Mouse (Mus musculus): ENCODE results near the gene Acer1.

Acer1 gene

GRCm38 (mm10) chr17:56988921-56989430 lies 7.0 kb upstream of the Acer1 start:
- no peak for DNase-seq

DNA sequence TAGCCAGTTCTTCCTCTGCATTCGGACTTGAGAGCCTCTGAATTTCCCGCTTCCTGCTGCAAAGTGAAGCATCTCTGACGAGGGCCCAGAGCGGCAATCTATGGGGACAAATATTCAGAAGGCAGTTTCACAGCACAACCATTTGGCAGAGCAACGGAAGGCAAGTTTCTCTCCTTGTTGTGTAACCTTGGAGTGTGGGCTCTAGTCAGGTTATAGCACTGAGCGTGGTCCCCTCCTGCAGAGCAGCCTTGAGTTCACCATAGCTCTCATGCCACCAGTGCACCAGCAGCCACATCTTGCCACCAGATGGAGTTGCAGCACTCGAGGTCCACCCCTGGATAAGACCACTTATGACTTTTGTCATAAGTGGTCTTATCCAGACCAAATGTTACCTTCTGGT lies 6.5 kb upstream of the Acer1 start:
- DNase-seq, result no peak

DNA sequence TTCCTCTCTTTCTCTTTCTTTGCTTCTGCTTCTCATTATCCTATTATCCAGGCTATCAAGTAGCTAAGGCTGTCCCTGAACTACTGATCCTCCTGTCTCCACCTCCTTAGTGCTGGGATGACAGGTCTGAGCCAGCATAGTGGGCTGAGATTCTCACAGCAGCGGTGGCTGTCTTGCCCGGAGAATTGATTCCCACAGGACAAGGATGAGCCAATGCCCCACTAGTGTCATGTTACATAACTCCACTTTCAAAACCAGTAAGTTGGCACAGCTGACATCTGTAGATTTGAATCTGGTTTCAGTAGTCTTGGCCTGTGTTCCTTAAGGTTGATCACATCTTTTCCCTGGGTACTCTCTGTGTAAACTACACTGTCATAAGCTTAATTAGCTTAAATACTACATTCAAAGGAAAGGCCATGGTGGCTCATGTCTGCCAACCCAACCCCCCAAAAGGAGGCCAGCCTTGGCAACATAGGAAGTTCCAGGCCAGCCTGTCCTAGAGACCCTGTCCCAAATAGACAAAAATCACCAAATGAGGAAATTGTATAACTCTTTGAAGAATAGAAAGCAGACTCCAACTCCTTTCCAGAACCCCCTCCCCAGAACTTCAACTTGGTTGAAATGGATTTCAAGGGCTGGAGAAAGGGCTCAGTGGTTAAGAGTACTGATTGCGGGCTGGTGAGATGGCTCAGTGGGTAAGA lies 4.3 kb upstream of the Acer1 start:
- DNase-seq, result no peak

- DNase-seq, result no peak
Measured at GRCm38 (mm10) chr17:56985656-56986055, 3.7 kb upstream of the Acer1 start.

DNA sequence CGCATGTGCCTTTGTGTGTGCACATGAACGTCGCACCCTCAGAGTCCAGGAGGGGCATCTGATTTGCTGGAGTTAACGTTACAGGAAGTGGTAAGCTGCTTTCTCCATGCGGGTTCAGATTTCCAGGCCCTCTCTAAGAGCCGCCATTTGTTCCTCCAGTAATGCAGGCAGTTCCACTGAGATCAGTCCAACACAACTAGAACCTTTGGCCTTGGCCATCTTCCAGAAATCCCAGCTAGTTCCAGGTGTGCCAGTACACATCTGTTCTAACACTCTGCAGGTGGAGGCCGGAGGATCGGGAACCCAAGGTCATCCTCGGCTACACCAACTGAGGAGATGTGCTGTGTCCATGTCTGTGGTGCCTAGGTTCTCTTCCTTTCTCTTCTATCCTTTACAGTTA lies 3.0 kb upstream of the Acer1 start:
- no peak for DNase-seq

GRCm38 (mm10) chr17:56981049-56981448 lies 877 bp downstream of the Acer1 start:
- DNase-seq, result no peak

GRCm38 (mm10) chr17:56979524-56979923 lies 2.4 kb downstream of the Acer1 start:
- no peak for DNase-seq

DNA sequence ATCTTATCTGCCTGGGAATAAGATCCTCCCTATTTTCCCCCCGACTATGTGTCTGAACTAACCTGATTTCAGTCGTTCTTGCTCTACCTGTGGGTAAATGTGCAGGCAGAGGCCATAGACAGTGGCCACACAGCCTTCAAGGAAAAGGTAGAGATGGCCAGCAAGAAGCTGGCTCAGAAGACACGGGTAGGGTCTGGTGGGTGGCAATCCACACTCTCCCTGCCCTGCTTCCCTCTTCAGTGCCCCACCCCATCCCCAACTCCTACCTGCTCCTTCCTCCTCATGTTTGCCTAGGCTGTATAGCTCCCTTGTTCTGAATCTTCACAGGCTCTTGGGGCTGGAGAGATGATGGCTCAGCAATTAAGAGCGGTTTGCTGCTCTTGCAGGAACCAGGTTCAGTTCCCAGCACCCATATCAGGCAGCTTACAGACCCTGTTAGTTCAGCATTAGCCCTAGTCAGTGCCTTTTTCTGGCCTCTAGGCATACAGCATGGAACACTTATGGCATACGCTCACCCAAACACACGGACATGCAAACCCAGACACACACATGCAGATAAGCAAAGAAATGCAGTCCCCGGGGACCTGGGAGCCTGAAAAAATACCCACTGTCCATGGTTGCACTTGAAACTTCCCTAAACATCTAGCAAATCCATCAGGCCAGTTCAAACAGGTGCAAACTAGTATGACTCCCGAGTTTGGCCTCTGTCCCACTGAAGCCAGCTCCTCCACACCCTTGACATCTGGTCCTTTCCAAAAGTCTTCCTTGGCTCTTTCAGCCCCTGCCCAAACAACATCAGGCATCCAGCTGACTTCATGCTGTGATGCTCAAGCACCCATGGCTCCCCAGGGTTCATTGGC lies 5.2 kb downstream of the Acer1 start:
- no peak for DNase-seq

- no peak for DNase-seq
Measured at GRCm38 (mm10) chr17:56975391-56975790, 6.5 kb downstream of the Acer1 start.

GRCm38 (mm10) chr17:56974708-56975240 lies 7.2 kb downstream of the Acer1 start:
- DNase-seq, result no peak

- no peak for DNase-seq
Measured at GRCm38 (mm10) chr17:56973956-56974707, 7.8 kb downstream of the Acer1 start.

DNA sequence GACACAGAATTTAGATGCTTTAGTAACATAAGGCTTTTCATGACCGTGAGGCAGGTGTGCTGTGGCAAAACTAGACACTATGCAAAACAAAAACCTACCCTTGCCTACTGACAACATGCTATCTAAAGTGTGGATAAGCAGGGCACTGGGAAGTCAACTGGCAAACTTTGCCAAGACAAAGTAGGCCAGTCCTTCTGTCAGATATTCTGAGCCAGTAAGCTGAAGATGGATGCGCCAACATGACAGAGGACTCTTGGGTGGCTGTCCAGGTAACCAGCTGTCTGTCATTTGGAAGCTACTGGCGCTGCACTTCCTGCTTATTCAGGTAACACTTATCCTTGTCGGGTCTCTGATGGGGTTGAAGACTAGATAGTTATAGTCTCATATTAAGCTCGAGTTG lies 11.8 kb downstream of the Acer1 start:
- DNase-seq, result no peak

GRCm38 (mm10) chr17:56969321-56969720 lies 12.6 kb downstream of the Acer1 start:
- no peak for DNase-seq

GRCm38 (mm10) chr17:56963646-56964045 lies 18.3 kb downstream of the Acer1 start:
- DNase-seq, result no peak

GRCm38 (mm10) chr17:56962642-56963405 lies 19.1 kb downstream of the Acer1 start:
- no peak for DNase-seq

GRCm38 (mm10) chr17:56961880-56962279 lies 20.0 kb downstream of the Acer1 start:
- no peak for DNase-seq

GRCm38 (mm10) chr17:56958667-56959066 lies 23.3 kb downstream of the Acer1 start:
- no peak for DNase-seq

DNA sequence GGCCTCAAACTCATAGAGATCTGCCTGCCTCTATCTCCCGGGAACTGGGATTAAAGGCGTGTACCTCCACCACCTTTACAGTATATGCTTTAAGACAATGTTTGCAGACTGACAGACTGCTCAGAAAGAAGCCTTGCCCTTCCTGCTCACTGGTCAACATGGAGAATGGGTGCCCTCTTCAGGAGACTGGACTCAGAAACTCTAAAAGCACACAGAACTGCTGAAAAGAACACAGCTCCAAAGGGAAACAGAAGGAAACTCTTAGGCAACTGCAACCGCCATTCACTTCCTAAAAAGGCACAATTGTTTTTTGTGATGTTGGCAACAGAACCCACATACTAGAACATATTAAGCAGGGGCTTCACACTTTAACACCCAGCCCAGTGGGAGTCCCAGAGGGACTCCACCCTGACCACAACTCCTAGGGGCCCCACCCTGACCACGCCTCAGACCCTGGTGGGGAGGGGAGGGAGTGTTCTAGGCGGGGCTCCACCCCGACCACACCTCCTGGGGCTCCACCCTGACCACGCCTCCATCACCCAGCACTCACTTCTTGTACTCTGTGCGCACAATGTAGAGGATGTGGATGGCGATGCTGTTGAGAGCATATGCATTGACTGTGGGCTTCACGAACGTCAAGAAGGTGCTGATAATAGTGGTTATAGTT lies 24.0 kb downstream of the Acer1 start:
- peak in 1 of 2 experiments; percentile 14 for DNase-seq

GRCm38 (mm10) chr17:56954871-56955270 lies 27.1 kb downstream of the Acer1 start:
- DNase-seq, result no peak

DNA sequence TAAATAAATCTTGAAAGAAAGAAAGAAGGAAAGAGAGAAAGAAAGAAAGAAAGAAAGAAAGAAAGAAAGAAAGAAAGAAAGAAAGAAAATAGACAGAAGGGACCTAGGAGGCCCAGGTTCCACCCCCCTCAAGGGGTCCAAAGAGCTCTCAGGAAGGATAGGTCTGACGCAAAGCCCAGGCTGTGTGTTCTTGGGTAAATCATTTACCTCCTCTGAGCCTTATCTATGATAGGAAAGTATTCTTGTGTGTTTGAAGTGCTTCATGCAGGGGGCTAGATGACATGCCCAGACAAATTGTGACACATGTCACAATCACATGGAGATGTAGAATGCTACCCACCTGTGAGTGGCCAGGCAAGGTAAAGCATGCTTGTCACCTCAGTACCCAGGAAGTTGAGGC lies 29.3 kb downstream of the Acer1 start:
- DNase-seq, result no peak

- peak in 1 of 2 experiments; percentile 28 for DNase-seq
Measured at GRCm38 (mm10) chr17:56950915-56951314, 31.0 kb downstream of the Acer1 start.

GRCm38 (mm10) chr17:56938751-56939150 lies 43.2 kb downstream of the Acer1 start:
- no peak for DNase-seq
